Mouse (Mus musculus): ENCODE measurements around the gene Adm2.

The Adm2 gene

DNA sequence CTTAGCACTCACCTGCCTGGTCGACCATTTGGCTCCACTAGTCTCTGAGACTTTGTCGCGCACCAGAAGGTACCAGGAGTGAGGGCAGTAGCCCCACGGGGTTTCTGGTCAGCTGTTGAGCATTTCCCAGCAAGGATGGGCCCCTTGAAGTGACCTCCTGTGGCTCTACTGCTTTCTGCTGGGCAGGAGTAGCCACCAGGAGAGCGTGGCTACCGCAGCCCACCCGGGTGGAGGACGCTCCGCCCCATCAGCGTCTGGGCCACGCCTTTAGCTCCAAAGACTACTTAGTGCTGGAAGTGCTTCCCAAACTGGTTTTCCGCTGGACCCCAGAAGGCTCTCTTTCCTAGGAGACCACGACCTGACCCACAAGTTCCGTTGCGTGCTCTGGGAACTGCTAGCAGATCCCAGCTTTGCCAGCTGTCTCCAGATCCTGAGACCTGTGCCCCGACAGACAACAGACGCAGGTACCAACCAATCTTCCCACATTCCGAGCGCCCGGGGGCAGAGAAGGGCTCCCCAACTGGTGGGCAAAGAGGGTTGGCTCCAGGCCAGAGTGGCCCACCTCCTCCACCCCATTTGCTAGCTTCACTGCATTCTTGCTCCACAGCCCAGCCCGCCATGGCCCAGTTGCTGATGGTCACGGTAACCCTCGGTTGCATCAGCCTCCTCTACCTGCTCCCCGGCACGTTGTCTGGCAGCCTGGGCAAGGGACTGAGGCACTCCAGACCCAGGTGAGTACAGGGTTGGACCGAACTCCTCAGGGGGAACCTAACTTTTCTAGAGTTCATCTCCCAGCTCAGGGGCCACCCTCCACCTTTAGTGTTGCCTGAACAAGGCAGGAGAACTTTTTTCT is at the start of gene Adm2:
Adm2 (plus strand) TSS at position 51 of the 853 bp plus-strand sequence.
- DNase-seq (ENCODE audit: inconsistent age in 2 of 2, low spot score in 1 of 2), result no peak

DNA sequence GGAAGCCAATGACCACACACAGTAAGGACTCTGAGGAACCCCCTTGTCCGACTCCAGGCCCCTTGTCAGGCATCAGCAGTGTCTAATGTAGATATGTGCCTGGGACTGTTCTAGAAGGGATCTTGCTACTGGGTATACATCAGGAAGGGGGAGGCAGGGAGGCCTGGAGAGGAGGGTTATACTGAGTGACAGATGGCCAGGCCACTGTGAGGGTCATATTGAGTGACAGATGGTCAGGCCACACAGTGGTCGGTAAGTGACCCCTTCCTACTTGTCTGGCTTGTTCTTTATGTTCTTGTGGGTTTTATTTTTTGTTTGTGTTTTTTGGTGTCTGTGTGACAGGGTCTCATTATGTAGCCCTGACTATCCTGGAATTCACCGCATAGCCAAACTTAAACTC is 47.0 kb upstream of the Adm2 start:
- DNase-seq (ENCODE audit: inconsistent age in 2 of 2, low spot score in 1 of 2), result no peak

DNA sequence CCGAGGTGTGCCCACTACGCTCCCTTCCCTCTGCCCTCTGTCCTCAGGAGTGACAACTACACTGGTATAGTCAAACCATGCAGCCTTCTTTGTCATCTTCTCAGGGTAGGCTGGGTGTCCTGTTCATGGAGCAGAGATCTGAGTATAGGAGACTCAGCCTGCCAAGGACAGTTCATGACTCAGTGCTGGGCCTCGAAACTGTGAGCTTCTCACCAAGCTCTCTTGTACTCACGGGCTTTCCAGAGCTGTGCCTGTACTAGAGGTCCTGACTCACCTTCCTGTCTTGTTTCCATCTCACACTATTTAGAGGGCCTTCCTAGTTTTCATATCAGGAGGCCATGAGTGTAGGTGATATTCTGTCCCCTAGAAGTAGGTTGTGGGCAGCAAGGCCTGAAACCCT is 45.2 kb upstream of the Adm2 start:
- peak; percentile 72 to 80 for DNase-seq (ENCODE audit: inconsistent age in 2 of 2, low spot score in 1 of 2)

DNA sequence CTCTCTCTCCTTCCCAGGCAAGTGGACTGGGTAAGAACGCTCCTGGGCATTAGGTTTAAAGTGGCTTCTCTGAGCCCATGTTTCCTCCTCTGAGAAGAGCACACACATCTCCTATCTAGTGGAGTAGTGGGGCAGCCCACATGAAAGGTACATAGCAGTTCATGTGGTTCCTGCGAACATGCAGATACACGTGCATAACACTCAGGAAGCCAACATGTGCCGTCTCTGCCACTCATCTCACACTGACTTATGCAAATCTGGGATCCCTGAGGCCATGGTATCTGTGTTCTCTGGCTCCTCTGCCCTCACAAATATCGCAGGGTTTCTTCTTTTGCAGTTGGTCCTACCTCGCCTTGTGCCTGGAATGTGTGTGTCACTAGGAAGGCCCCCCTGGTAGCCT is 40.0 kb upstream of the Adm2 start:
- DNase-seq (ENCODE audit: inconsistent age in 2 of 2, low spot score in 1 of 2), result no peak

DNA sequence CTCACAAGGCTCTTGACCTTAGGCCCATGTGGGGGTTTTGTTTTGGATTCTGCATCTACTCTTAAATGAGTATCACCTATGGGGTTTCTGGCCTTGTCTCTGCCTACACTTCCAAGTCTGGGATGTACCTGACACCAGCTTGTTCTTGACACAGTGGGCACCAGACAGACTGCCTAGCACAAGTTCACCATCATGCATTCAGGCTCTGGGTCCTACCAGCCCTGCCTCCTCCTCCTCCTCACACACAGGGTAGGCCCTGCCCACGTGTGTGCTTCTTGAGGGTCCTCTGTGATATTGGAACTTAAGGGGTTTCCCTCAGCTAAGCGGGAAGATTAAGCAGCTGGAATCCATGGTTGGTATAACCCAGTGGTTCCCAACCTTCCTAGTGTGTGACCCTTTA is 38.4 kb upstream of the Adm2 start:
- no peak for DNase-seq (ENCODE audit: inconsistent age in 2 of 2, low spot score in 1 of 2)

DNA sequence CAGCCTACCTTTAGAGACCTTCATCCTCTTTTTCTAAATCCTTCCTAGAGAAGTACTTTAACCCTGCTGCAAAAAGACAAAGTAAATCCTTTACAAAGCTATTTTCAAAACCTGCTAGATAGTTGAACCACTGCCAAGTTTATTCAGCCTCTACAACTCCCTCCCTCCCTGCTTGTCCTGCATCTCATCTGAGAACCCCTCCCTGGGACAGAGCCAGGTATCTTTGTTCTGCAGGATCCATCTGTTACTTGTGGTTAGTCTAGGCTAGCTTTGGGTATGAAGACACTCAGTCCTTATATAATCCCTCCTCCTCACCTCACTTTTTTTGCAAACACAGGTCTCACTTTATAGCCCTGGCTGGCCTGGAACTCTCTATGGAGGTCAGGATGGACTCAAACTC is 37.5 kb upstream of the Adm2 start:
- DNase-seq (ENCODE audit: inconsistent age in 2 of 2, low spot score in 1 of 2), result no peak

DNA sequence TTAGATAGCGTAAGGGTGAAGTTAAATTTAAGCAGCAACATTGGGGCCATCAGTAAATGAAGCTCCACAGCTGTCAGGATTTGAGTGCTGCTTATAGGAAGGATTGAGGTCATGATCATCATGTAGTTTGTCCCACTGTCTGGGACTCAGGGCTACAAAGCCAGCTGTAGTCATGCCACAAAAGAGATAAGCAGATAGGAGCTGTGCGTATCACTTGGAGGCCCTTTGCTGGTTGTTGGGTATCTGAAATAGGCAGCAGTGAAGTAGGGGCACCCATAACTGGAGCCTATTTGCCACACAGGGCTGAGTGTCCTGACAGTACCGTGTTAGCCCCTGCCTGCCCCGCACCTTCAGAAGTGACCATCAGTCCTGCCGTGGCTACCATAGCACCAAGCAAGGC is 37.0 kb upstream of the Adm2 start:
- DNase-seq (ENCODE audit: inconsistent age in 2 of 2, low spot score in 1 of 2), result no peak

DNA sequence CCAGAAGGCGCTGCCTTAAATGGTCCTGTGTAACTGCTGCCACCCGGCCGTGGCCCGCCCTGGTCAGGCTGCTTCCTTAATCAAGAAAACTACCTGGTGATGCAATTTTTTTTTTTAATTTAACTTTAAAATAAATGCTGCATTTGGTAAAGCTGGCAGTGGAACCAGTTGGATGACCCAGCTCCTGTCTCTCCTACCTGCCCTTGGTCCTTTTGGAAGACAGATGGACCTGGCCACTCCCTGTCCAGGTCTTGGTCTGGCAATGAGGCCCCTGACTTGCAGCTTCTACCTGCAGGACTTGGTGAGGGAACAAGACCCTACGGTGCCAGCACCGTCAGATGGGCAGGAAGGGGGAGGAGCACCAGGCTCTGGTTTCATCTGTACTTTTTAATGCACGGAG is 36.4 kb upstream of the Adm2 start:
- no peak for DNase-seq (ENCODE audit: inconsistent age in 2 of 2, low spot score in 1 of 2)

DNA sequence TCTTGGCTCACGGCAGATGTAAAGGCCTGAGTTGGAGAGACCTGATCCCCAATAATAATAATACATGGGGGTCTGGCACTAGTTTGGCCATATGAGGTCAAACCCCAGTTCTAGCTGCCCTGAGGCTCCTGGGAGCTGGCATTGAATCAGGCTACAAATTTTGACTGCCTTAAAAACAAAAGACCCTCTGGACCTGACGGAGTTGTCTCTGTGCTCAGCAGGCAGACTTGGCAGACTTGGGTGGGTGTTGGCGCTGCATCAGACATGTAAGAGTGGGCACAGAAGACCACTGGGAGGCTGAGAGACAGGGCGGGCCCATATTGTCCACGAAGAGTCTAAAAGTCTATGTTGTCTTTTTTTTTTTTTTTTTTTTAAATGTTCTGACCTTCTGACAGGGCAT is 35.9 kb upstream of the Adm2 start:
- no peak for DNase-seq (ENCODE audit: inconsistent age in 2 of 2, low spot score in 1 of 2)

DNA sequence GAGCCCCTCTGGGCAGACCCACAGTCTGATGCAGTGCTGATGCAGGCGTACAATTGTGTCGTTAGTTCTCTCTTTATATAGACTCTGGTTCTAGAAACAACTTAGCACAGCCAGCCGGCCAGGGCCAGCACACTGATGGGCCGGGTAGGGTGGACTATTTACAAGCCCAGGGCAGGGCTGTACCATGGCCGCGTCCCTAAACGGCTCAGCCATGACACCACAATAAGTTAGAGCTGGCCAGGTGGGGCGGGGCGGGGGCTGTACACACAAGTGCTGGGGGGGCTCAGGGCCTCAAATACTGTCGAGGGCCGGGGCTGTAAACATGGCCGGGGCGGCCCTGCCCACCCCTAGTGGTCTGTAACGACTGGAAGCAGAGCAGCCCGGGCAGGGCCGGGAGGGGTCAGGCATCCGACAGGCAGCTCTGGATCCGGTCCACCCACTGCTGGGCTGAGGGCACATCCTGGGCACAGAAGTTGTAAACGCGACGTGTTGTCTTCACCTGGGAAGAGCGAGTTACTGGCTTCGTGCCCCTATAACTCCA is 34.2 kb upstream of the Adm2 start:
- DNase-seq (ENCODE audit: inconsistent age in 2 of 2, low spot score in 1 of 2), result no peak

DNA sequence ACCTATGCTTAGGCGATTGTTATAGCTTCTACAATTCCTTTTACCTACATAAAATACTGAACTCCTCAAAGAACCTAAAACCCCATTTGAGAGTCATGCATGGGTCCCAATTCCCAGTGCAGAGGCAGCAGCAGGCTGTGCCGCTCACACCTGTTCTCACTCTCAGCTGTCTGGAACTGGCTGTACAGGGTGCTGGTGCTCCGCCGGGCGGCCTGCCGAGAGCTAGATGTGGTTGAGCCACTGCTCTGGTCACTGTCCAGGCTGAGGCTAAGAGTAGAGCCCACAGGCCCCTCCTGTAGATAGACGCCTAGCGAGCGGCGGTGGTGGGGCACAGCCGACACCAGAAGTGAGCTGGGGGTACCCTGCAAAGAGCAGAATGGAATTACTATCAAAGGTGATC is 33.1 kb upstream of the Adm2 start:
- DNase-seq (ENCODE audit: inconsistent age in 2 of 2, low spot score in 1 of 2), result no peak

DNA sequence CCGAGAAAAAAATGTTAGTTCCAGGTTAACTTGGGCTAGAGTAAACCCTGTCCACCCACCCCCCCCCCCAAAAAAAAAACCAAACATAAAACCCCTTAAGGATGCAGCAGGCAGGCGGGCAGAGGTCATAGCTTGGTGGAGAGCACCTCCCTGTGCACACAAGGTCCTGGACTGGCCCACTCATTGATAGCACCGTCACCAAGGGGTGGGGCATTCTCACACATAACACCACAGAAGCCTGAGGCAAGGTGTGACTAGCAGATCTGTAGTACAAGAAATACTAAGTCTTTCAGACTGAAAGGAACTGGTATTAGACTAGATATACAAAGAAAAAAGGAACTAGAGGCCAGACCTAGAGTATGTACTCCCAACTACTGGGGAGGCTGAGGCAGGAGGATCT is 31.0 kb upstream of the Adm2 start:
- no peak for DNase-seq (ENCODE audit: inconsistent age in 2 of 2, low spot score in 1 of 2)

DNA sequence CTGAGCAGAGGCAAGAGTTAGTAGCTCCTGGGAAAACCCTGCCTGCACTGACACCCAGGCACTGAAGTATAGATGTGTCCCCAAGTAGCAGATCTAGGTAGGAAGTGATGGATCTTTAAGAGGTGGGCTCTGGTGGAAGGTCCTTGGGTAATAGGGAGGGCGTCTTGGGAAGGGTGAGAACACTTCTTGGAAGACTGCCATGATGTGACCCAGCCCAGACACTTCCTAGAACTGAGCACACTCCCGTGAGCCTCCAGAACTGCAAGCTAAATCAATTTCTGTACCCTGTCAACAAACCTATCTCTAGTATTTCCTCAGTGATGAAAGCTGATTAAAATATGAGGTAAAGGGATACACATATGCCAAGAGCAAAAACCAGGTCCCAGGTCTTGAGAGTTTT is 29.7 kb upstream of the Adm2 start:
- DNase-seq (ENCODE audit: inconsistent age in 2 of 2, low spot score in 1 of 2), result no peak

DNA sequence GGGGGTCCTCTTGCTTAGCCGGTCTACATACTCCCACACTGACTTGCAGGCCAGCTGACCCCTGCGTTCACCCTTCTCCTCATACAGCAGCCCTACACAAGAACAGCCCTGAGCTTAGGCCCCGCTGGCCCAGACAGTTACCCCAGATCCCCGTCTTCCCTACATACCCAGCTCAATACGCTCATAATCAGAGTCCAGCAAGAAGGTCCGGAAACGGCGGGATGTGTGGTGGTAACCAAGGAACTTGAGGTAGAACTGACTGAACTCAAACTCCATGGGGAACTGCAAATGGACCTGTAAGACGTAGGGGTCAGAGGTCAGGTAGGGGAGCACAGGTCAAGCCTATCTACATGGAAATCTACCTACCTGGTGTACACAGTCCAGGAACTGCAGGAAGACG is 28.7 kb upstream of the Adm2 start:
- no peak for DNase-seq (ENCODE audit: inconsistent age in 2 of 2, low spot score in 1 of 2)

DNA sequence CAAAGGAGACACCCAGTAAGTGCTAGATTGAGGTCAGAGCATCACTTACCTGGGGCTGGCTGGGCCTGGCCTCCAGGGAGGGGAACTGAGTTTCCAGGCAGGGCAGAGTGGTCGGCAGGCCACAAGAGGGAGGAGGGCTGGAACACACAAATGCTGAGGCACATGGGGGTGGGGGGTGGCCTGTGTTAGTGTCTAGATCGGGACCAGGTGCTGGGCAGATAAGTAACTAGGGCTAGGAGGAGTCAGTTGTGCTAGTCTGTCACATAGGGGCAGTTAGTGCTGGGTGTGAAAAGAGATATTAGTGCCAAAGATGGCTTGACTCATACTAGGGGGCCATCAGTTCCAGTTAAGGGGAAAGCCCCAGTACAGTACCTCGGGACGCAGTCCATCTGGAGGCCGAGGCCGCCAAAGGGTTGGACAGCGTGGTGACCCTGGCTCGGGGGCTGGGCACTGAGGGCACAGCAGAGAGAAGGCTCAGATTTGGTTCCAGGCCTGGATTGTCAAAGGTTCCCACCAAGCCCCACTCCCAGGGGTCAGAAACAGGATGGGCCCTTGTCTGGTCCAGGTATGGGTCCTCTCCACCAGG is 26.8 kb upstream of the Adm2 start:
- no peak for DNase-seq (ENCODE audit: inconsistent age in 2 of 2, low spot score in 1 of 2)

DNA sequence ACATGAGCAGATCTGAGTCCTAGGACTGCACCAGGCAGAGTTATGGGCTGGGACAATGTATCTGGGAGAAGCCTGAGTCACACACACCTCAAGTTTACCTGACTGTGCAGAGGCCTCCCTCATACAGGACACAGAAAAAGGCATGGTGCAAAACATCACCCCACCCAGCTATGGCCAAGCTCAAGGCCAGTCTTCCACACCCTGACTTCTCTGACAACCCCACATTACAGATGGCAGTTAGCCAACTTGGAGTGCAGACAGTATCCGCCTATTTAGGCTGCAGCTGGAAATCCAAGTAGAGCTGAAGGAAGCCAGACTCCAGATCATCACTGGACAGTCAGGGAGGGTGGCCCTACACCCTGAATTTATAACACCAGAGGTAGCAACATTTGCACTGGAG is 26.1 kb upstream of the Adm2 start:
- peak in 1 of 2 experiments; percentile 57 for DNase-seq (ENCODE audit: inconsistent age in 2 of 2, low spot score in 1 of 2)

DNA sequence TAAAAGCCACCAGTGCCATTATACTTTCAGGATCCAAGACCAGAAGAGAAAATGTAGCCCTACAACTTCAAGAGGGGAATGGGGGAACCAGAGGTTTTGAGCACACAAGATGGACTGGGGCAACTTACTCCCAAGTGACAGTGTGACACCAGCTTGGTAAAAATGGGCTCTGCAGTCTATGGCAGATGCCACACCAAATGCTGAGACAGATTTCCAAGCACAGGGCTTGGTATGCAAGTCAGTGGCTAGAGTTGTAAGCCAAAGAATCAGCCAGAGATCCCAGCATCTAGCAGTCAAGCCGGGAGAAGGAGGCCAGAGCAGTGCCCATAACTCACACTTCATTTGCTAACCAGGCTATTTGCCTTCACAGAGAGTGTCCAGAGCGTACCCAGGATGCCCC is 24.8 kb upstream of the Adm2 start:
- no peak for DNase-seq (ENCODE audit: inconsistent age in 2 of 2, low spot score in 1 of 2)

DNA sequence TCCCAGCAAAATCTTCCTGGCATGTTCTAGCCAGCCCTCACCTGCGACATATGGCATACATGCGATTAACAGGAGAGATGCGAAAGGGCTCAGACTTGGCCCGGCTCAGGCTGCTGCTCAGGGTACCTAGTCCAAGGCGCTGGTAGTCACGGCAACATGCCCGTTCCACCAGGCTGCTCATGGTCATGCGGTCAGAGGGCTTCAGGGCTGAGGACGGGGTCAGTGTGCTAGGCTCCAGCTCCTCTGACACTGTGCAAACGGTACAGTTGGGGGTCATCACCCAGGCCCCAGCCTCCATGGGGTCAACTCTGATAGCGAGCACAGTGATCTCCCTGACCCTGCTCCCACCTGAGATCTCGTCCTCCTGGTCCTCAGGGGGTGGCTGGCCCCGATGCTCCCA is 22.3 kb upstream of the Adm2 start:
- no peak for DNase-seq (ENCODE audit: inconsistent age in 2 of 2, low spot score in 1 of 2)

DNA sequence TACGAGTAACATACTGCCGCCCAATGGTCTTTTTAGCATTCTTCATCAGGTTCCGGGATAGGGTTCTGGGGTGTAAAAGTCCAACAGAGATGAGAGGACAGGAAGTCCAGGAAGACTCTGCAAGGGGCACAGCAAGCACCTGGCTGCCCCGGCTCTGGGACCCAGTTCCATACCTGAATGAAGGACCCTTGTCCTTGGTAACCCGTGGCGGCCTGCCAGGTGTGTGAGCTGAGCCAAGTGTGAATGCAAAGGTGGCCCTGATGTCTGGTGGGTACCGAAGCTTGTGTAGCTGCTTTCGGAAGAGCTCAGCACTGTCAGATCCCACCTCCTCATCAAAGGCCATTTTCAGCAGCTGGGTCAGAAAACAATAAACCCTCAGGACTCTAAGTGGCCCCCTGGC is 21.9 kb upstream of the Adm2 start:
- no peak for DNase-seq (ENCODE audit: inconsistent age in 2 of 2, low spot score in 1 of 2)

DNA sequence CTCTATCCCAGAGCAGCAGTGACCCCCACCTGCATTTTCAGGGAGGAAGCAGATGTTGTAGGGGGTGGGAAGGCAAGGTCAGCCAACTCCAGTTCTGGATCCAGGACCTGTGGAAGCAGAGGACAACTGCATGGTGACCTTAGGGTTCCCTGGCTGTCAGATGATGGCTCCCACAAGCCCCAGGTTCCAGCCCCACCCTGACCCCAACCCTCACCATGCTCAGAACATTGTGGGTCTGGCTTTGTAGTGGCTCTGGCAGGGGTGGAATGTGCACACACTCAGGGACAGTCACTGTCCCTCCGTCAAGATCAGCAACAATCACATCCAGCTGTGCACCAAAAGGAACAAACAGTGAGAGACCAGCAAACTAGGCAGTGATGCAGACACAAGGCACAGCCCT is 16.6 kb upstream of the Adm2 start:
- DNase-seq (ENCODE audit: inconsistent age in 2 of 2, low spot score in 1 of 2), result no peak

DNA sequence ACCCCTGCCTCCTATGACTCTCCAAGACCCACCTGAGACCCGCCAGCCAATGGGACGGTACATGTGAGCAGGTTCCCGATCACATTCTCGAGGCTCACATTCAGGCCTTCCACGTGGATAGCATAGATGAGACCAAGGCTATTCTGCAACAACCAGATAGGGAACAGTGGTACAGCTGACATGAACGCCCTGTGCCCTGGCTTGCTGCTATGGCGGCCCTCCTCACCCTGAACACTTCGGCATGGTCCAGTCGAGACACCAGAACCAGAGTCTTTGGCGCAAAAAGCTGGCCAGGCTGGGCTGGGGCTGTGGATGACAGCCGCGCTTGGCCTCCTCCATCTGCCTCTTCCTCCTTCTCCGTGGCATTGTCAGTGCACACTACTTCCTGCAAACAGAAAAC is 15.1 kb upstream of the Adm2 start:
- peak in 1 of 2 experiments; percentile 5 for DNase-seq (ENCODE audit: inconsistent age in 2 of 2, low spot score in 1 of 2)

DNA sequence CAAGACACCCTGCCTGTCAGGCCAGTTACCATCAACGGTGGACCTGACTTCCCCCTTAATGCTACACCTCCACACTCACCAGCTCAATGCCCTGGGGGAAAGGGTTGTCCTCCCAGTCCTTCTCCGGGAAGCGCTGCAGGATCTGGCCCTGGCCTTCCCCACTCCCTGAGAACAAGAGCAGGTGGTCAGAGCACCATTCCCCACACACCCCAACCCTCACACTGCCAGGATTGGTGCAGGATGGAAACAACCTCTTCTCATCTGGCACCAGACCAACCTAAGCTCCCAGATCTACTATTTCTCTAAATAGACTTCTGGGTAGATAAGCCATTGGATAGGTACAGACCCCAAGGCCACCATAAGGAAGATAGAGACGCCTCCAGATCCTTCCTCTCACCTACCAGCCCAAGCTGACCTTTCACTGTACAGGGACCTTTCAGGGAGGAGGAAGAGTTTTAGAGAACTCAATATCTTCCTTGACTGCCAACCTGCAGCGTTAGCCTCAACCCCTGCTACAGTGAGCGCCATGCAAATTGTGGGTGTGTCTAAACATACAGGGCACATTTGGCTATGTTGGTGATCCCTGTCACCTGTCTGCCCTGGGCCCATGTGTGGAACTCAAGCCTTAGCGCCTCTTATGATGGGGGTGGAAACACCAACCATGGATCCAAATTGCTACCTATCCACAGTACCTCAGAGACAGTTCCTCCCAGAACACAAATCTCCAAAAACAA is 13.9 kb upstream of the Adm2 start:
- peak in 1 of 2 experiments; percentile 5 for DNase-seq (ENCODE audit: inconsistent age in 2 of 2, low spot score in 1 of 2)
